Mouse (Mus musculus) liver, embryonic 14.5 days (tissue): ENCODE results near the gene 4931406C07Rik. TPM values are rescaled to one million over a fixed set of nuclear protein-coding genes. Genes with fewer than 3 reads are reported as not detected.

Experiments used
- ATAC-seq: fragments of 200-750 bp; cut with Nextera tagmentation; 2 replicates; pipeline ENCODE4 v1.8.0; 2017; ENCODE audit warnings: moderate number of reproducible peaks, mild to moderate bottlenecking, moderate library complexity; ENCODE audit not compliant: insufficient read depth
- DNase-seq, 3 experiments: peaks; one replicate each; pipeline ENCODE4 v3.0.0-alpha.2; 2012 to 2013; ENCODE audit warnings: low read depth in 3 of 3, low spot score in 3 of 3
- H3K27ac ChIP-seq: fragments of 300-500 bp; sonication (generic); 2 replicates; pipeline ENCODE4 v1.5.1; 2014; ENCODE audit warnings: moderate library complexity, mild to moderate bottlenecking, control low read depth, inconsistent platforms
- H3K27me3 ChIP-seq: fragments of 300-500 bp; sonication (generic); 2 replicates; pipeline ENCODE4 v1.6.1; 2014; ENCODE audit warnings: mild to moderate bottlenecking, low read length, moderate library complexity; ENCODE audit not compliant: control insufficient read depth, insufficient read depth
- H3K36me3 ChIP-seq: fragments of 300-500 bp; sonication (generic); replicated peaks from 2 replicates; pipeline ENCODE4 v1.6.1; 2014; ENCODE audit warnings: low read depth; ENCODE audit not compliant: control insufficient read depth, insufficient read depth
- H3K4me1 ChIP-seq, 2 experiments: fragments of 200-500 bp in 1 of 2; fragments of 300-500 bp in 1 of 2; sonication (generic) in 1 of 2; replicated peaks; 2 replicates each; pipeline ENCODE4 v1.6.1; 2012 to 2014; ENCODE audit warnings: antibody characterized with exemption in 1 of 2, inconsistent platforms in 1 of 2, low read length in 1 of 2; ENCODE audit not compliant: control insufficient read depth in 2 of 2, insufficient read depth in 2 of 2
- H3K4me2 ChIP-seq: fragments of 300-500 bp; sonication (generic); 2 replicates; pipeline ENCODE4 v1.6.1; 2014; ENCODE audit warnings: low read depth, mild to moderate bottlenecking, control low read depth, moderate library complexity
- H3K4me3 ChIP-seq, 2 experiments: fragments of 200-500 bp in 1 of 2; fragments of 300-500 bp in 1 of 2; sonication (generic) in 1 of 2; 2 replicates each; pipeline ENCODE4 v1.5.1; 2012 to 2014; ENCODE audit warnings: low read depth in 2 of 2, low read length in 2 of 2, mild to moderate bottlenecking in 2 of 2, control low read depth in 1 of 2, inconsistent platforms in 1 of 2, moderate library complexity in 1 of 2; ENCODE audit not compliant: insufficient read depth in 1 of 2
- H3K9ac ChIP-seq: fragments of 300-500 bp; sonication (generic); replicated peaks from 2 replicates; pipeline ENCODE4 v1.6.1; 2014; ENCODE audit warnings: mild to moderate bottlenecking, control low read depth, moderate library complexity
- H3K9me3 ChIP-seq: fragments of 300-500 bp; sonication (generic); 2 replicates; pipeline ENCODE4 v1.6.1; 2016; ENCODE audit warnings: low read length, mixed read lengths; ENCODE audit not compliant: control insufficient read depth
- CTCF ChIP-seq: IDR thresholded peaks from 2 replicates; pipeline ENCODE4 v1.5.1; 2016; ENCODE audit warnings: antibody characterized with exemption, low read depth, control low read depth
- EP300 ChIP-seq: IDR thresholded peaks from 2 replicates; pipeline ENCODE4 v1.6.1; 2016; ENCODE audit warnings: antibody characterized with exemption, low read depth
- WGBS: fragments of 180-500 bp; shearing (Covaris S2); extraction: QIAGEN DNeasy Blood & Tissue Kit; methylation state at CpG from one replicate; pipeline ENCODE4 v1.1.7; 2014; ENCODE audit not compliant: insufficient replicate concordance; 5-methylcytosine and 5-hydroxymethylcytosine counted together
- polyA plus RNA-seq, 2 experiments: library from polyadenylated mRNA; depleted of rRNA in 1 of 2; stranded (reverse) in 1 of 2; unstranded in 1 of 2; fragments of >200 nt; fragmentation: Nextera tagmentation in 1 of 2; extraction: Ambion mirVana in 1 of 2; gene quantifications; 2 replicates each; pipeline versions ENCODE4 v1.2.1 to v1.2.3; 2012 to 2014

4931406C07Rik gene
- polyA plus RNA-seq, 2 experiments: 2.3 to 5.9 TPM

DNA sequence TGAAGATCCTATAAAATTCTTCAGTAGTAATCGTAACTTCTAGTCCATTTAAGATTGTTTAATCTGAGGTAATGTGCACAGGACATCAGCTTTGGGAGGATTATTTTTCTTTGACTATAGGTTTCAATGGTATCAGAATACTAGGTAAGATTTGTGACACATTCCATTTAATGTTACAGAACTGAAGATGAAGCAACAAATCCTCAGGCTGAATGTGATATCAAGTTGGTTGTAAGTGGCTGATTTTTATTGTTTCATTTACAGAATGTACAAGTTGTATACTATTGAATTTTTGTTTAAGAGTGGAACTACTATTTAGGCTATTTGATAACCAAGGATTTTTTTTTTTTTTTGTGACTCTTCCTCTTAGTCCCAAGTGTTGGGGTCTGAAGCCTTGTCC is 3.9 kb upstream of the 4931406C07Rik start:
- Histone ChIP-seq H3K4me1 (peaks cover 5 to 15% of the 10 kb centered on the region in 2 experiments), H3K27ac (no peak overlapping the region), H3K9me3 (no peaks in the 10 kb centered on the region), H3K9ac (no peak overlapping the region), H3K4me2 (no peak overlapping the region), H3K27me3 (no peaks in the 10 kb centered on the region), H3K36me3 (peaks cover 66% of the 10 kb centered on the region), H3K4me3 (no peak overlapping the region)
- WGBS: 67% methylated on average over 1 of the region's 1 CpGs
- TF ChIP-seq EP300 (no peak), CTCF (no peak)
- DNase-seq: no peak
- ATAC-seq: no peak

DNA sequence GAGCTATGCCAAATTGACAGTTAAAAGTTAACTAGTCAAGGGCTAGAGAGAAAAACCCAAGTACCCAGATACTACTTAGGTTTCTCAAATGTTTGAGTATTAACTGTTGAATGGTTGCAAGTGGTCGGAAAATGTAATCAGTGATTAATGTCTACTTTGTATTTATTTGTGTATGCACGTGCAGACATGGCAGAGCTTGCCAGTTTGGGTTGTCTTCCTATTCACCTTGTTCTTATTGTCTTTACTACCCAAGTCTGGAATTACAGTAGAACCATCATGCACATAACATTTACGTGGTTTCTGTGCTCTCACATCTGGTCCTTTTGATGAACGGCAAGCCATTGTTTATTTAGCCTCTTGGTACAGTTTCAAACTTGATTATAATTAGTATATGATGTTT is 3.2 kb upstream of the 4931406C07Rik start:
- Histone ChIP-seq H3K9ac (no peak overlapping the region), H3K27me3 (no peaks in the 10 kb centered on the region), H3K4me3 (peak overlapping the region in 1 of 2 experiments; percentile 27; a peak in 1 of 4 replicates), H3K4me2 (peak overlapping the region; percentile 83), H3K4me1 (peaks cover 5 to 18% of the 10 kb centered on the region in 2 experiments), H3K27ac (no peak overlapping the region), H3K36me3 (peaks cover 59% of the 10 kb centered on the region), H3K9me3 (no peaks in the 10 kb centered on the region)
- no peak for ATAC-seq
- no peak for TF ChIP-seq EP300
- no peak for TF ChIP-seq CTCF
- 56% methylated on average over 4 of the region's 4 CpGs for whole genome bisulfite sequencing
- DNase-seq: no peak

DNA sequence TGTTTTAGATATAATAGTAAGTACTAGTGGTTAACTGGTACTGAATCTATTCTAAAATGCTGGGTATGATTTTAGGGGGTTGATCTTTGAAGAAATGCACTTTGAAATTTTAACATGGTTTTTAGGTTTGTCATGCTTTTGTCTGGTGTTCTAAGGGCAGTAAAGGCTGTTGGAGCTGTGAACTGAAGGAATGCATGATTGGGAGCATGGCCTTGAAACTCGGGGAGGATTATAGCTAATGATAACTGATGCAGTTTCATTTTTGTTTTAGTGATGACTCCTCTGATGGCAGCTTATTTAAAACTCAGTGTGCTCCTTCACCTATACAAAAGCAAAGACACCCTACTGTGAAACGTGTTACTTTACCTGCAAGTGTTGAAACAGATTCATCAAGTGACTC is 2.0 kb upstream of the 4931406C07Rik start:
- no peak for TF ChIP-seq EP300
- no peak for TF ChIP-seq CTCF
- Histone ChIP-seq H3K36me3 (peaks cover 47% of the 10 kb centered on the region), H3K27me3 (no peaks in the 10 kb centered on the region), H3K4me1 (peaks cover 5 to 18% of the 10 kb centered on the region in 2 experiments), H3K4me2 (peak overlapping the region; percentile 83), H3K27ac (no peak overlapping the region), H3K4me3 (no peak overlapping the region; a peak in 2 of 4 replicates), H3K9me3 (no peaks in the 10 kb centered on the region), H3K9ac (no peak overlapping the region)
- no peak for DNase-seq
- 26% methylated on average over 2 of the region's 2 CpGs for WGBS
- no peak for ATAC-seq

DNA sequence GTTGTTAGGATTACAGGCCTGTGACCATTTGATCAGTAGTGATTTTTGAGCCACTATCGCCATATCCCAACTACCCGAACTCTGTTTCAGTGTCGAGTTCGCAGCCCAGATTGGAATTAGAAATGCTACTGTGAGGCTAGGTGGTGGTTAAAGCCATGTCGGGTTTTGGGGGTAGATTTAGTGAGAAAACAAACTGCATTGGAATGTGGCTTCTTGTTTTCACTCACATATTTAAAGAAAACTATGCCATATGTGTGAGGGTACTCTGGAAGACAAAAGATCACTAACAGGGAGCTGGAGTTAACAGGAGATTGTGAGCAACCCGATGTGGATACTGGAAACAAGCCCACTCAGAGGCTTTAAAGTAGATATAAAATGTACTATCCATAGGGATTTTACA is 1.0 kb upstream of the 4931406C07Rik start:
- no peak for DNase-seq
- H3K4me1 ChIP-seq: peaks cover 5 to 18% of the 10 kb centered on the region in 2 experiments
- 3% methylated on average over 6 of the region's 6 CpGs for WGBS
- TF ChIP-seq CTCF (no peak), EP300 (no peak)
- H3K9me3 ChIP-seq: no peaks in the 10 kb centered on the region
- ATAC-seq: no peak
- H3K4me3 ChIP-seq: peak overlapping the region; percentile 71 to 72
- H3K4me2 ChIP-seq: peak overlapping the region; percentile 83
- no peak overlapping the region; the same call in 1 of the 2 replicates for H3K27ac ChIP-seq
- H3K9ac ChIP-seq: peak overlapping the region; percentile 78
- H3K36me3 ChIP-seq: peaks cover 41% of the 10 kb centered on the region
- no peaks in the 10 kb centered on the region for H3K27me3 ChIP-seq

DNA sequence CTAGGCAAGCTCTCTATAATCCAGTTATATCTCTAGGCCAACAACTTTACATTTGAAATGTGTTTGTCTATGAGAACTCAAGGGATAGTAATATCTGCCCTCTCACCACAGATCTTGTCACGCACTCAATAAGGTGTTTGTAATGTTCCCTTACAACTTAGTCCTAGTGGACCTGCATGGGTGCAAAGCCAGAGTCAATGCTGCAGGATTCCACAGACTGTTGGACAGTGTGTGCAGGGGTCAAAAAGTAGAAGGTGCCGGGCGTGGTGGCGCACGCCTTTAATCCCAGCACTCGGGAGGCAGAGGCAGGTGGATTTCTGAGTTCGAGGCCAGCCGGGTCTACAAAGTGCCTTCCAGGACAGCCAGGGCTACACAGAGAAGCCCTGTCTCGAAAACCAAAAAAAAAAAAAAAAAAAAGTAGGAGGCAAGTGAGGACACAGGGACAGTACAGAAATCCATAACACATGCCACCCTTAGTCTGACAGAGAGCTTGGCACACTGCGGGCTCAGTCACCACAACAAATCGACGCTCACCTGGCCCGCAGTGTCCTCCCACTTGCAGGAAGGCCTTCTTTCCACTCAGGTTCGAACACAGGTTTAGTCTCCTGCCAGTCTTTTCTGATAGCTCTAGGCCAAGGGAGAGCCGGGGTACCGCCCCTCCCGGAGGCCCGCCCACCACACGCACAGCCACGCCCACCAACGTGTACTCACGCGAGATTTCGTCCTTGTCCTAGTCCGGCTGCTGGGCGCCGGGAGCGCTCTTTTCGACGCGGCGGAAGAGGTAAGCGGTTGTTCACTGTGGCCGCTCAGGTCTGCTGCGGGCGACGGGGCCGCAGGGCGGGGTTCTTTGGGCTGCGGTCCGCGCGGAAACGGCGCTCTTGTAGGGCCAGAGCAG is 498 bp downstream of the 4931406C07Rik start, which contains the start of gene Taf1d:
TSS of gene Taf1d (plus strand) at position 712 of the 895 bp plus-strand sequence.
- Histone ChIP-seq H3K4me3 (peak within 1 kb of the TSS; percentile 71 to 72), H3K27me3 (no peaks in the 10 kb centered on the region), H3K4me2 (peak within 1 kb of the TSS; percentile 83), H3K9me3 (no peaks in the 10 kb centered on the region), H3K9ac (peak within 1 kb of the TSS; percentile 78), H3K27ac (peak within 1 kb of the TSS; percentile 44), H3K36me3 (peaks cover 27% of the 10 kb centered on the region), H3K4me1 (peaks cover 5 to 22% of the 10 kb centered on the region in 2 experiments)
- DNase-seq: peak; percentile 87 to 91 (median 90)
- peak; percentile 40; the same call in 1 of the 2 replicates for TF ChIP-seq EP300
- no peak for TF ChIP-seq CTCF
- WGBS: 10% methylated on average over 45 of the region's 45 CpGs
- peak; percentile 96 for ATAC-seq
